Mouse (Mus musculus) central nervous system, embryonic 18 days (tissue): Measurements from ENCODE around the gene Vmn2r118. TPM values are rescaled to one million over a fixed set of nuclear protein-coding genes. Genes with fewer than 3 reads are reported as not detected.

Experiments
- polyA plus RNA-seq: library from polyadenylated mRNA; depleted of rRNA; stranded (reverse); fragments of >200 nt; gene quantifications from 2 replicates; pipeline ENCODE4 v1.2.3, GENCODE M21; 2012; rRNA removed

Gene Vmn2r118
- polyA plus RNA-seq = 0.01 TPM in 2 replicates

DNA sequence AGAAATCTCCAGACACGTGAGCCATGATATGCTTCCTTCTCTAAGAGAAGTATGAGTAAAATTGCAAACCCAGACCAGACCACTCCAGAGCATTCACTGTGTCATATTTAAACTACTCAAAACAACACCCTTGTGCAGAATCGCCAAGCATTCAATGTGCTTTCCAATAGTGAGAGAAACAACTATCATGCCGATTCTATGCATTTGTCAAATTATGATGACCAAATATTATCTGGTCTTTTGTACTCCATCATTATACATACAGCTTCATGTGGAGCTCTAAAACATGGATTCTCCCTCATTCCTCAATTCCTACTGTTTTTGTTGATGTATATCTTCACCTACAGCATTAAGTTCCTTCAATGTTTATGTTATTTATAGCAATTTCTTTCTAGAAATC lies at the start of gene Vmn2r118:
Gene Vmn2r118 (minus strand): TSS at position 101 of the 400 bp plus-strand sequence.

Other genes starting within 250 kb of the Vmn2r118 start
- 41.5 and 41.8 TPM in 2 replicates for gene St6gal2, start 179.8 kb downstream of the Vmn2r118 start, polyA plus RNA-seq
- gene Pot1b, start 87.4 kb upstream of the Vmn2r118 start, polyA plus RNA-seq = 14.0 and 14.7 TPM in 2 replicates
- 0.08 TPM in 2 replicates for gene Adgre4, start 124.8 kb upstream of the Vmn2r118 start, polyA plus RNA-seq